Mouse (Mus musculus) heart, embryonic 15.5 days (tissue): ENCODE data around the gene Tmeff1. TPM values are rescaled to one million over a fixed set of nuclear protein-coding genes. Genes with fewer than 3 reads are reported as not detected.

Experiments used
- ATAC-seq: fragments of 200-750 bp; cut with Nextera tagmentation; replicated peaks from 2 replicates; pipeline ENCODE4 v1.8.0; 2017; ENCODE audit warnings: low read depth, moderate TSS enrichment; ENCODE audit not compliant: insufficient number of reproducible peaks, insufficient read depth, low FRiP score
- H3K27ac ChIP-seq: fragments of 300-500 bp; sonication (generic); 2 replicates; pipeline ENCODE4 v1.5.1; 2015; ENCODE audit warnings: mild to moderate bottlenecking, inconsistent platforms
- H3K27me3 ChIP-seq: fragments of 300-500 bp; sonication (generic); 2 replicates; pipeline ENCODE4 v1.6.1; 2015; ENCODE audit warnings: inconsistent platforms
- H3K36me3 ChIP-seq: fragments of 300-500 bp; sonication (generic); 2 replicates; pipeline ENCODE4 v1.6.1; 2015; ENCODE audit warnings: mild to moderate bottlenecking, inconsistent platforms
- H3K4me1 ChIP-seq: fragments of 300-500 bp; sonication (generic); replicated peaks from 2 replicates; pipeline ENCODE4 v1.6.1; 2015; ENCODE audit warnings: inconsistent platforms
- H3K4me2 ChIP-seq: fragments of 300-500 bp; sonication (generic); 2 replicates; pipeline ENCODE4 v1.6.1; 2015; ENCODE audit warnings: inconsistent platforms, mild to moderate bottlenecking, moderate library complexity
- H3K4me3 ChIP-seq: fragments of 300-500 bp; sonication (generic); 2 replicates; pipeline ENCODE4 v1.5.1; 2015; ENCODE audit warnings: mild to moderate bottlenecking, inconsistent platforms
- H3K9ac ChIP-seq: fragments of 300-500 bp; sonication (generic); 2 replicates; pipeline ENCODE4 v1.6.1; 2015; ENCODE audit warnings: mild to moderate bottlenecking, inconsistent platforms
- H3K9me3 ChIP-seq: fragments of 300-500 bp; sonication (generic); replicated peaks from 2 replicates; pipeline ENCODE4 v1.6.1; 2016; ENCODE audit warnings: inconsistent platforms
- WGBS: fragments of 180-500 bp; shearing (Covaris S2); methylation state at CpG from one replicate; pipeline ENCODE4 v1.1.7; 2015; ENCODE audit warnings: mixed read lengths; 5-methylcytosine and 5-hydroxymethylcytosine counted together
- polyA plus RNA-seq: library from polyadenylated mRNA; unstranded; fragments of >200 nt; fragmentation: Nextera tagmentation; extraction: Ambion mirVana; gene quantifications from 2 replicates; pipeline ENCODE4 v1.2.1, GENCODE M21; 2015

Tmeff1 gene
- 24.2 and 32.1 TPM in 2 replicates for polyA plus RNA-seq

GRCm38 (mm10) chr4:48584421-48585240, at the start of gene Tmeff1:
TSS of gene Tmeff1 (plus strand) at chr4:48585174.
- 0 out of 2 replicates have a peak, but pooled peaks cover 3% of the 10 kb centered on the region for H3K36me3 ChIP-seq
- H3K4me2 ChIP-seq = peak within 1 kb of the TSS; percentile 86
- H3K27ac ChIP-seq = peak within 1 kb of the TSS; percentile 89
- WGBS = 2% methylated on average over 47 of the region's 64 CpGs
- no peaks in the 10 kb centered on the region for H3K9me3 ChIP-seq
- peak; percentile 63 for ATAC-seq
- no peaks in the 10 kb centered on the region for H3K27me3 ChIP-seq
- peaks cover 17% of the 10 kb centered on the region for H3K4me1 ChIP-seq
- H3K4me3 ChIP-seq = peak within 1 kb of the TSS; percentile 91
- peak within 1 kb of the TSS; percentile 86 for H3K9ac ChIP-seq

- 77% methylated on average over 5 of the region's 5 CpGs for WGBS
- H3K36me3 ChIP-seq = no peaks in the 10 kb centered on the region
- no peak overlapping the region for H3K27ac ChIP-seq
- H3K4me2 ChIP-seq = no peak overlapping the region
- H3K27me3 ChIP-seq = no peaks in the 10 kb centered on the region
- no peaks in the 10 kb centered on the region for H3K9me3 ChIP-seq
- H3K4me1 ChIP-seq = peaks cover 4% of the 10 kb centered on the region; the same call in 1 of the 2 replicates
- ATAC-seq = no peak
- no peak overlapping the region for H3K9ac ChIP-seq
- no peak overlapping the region for H3K4me3 ChIP-seq
These were observed 48.7 kb upstream of the Tmeff1 start for GRCm38 (mm10) chr4:48536275-48536674.

GRCm38 (mm10) chr4:48537024-48537423, 48.0 kb upstream of the Tmeff1 start:
- 87% methylated on average over 5 of the region's 5 CpGs for WGBS
- Histone ChIP-seq H3K9me3 (no peaks in the 10 kb centered on the region), H3K4me2 (no peak overlapping the region), H3K36me3 (no peaks in the 10 kb centered on the region), H3K4me1 (peaks cover 11% of the 10 kb centered on the region), H3K27me3 (no peaks in the 10 kb centered on the region), H3K4me3 (no peak overlapping the region), H3K9ac (no peak overlapping the region), H3K27ac (no peak overlapping the region)
- ATAC-seq = no peak

GRCm38 (mm10) chr4:48538581-48538980, 46.4 kb upstream of the Tmeff1 start:
- Histone ChIP-seq H3K36me3 (no peaks in the 10 kb centered on the region), H3K27ac (no peak overlapping the region), H3K27me3 (no peaks in the 10 kb centered on the region), H3K4me2 (no peak overlapping the region), H3K4me1 (peaks cover 26% of the 10 kb centered on the region), H3K9ac (no peak overlapping the region), H3K9me3 (no peaks in the 10 kb centered on the region), H3K4me3 (no peak overlapping the region)
- 88% methylated on average over 2 of the region's 2 CpGs for WGBS
- no peak for ATAC-seq

- Histone ChIP-seq H3K9me3 (no peaks in the 10 kb centered on the region), H3K4me3 (peak within 1 kb of the TSS; percentile 83), H3K36me3 (no peaks in the 10 kb centered on the region), H3K9ac (peak within 1 kb of the TSS; percentile 94), H3K4me2 (peak within 1 kb of the TSS; percentile 88), H3K4me1 (peaks cover 39% of the 10 kb centered on the region), H3K27me3 (no peaks in the 10 kb centered on the region), H3K27ac (peak within 1 kb of the TSS; percentile 95)
- ATAC-seq = peak; percentile 75
- WGBS = under 1% methylated on average over 52 of the region's 86 CpGs
These were observed 45.0 kb upstream of the Tmeff1 start, which contains the start of gene Msantd3 for GRCm38 (mm10) chr4:48539841-48540575. TSS of gene Msantd3 (plus strand) at chr4:48539935.

GRCm38 (mm10) chr4:48540576-48541111, 44.3 kb upstream of the Tmeff1 start:
- Histone ChIP-seq H3K9me3 (no peaks in the 10 kb centered on the region), H3K36me3 (no peaks in the 10 kb centered on the region), H3K4me1 (peaks cover 45% of the 10 kb centered on the region), H3K9ac (peak overlapping the region; percentile 94), H3K4me2 (peak overlapping the region; percentile 88), H3K27me3 (no peaks in the 10 kb centered on the region), H3K4me3 (peak overlapping the region; percentile 83), H3K27ac (peak overlapping the region; percentile 95)
- 1% methylated on average over 34 of the region's 50 CpGs for WGBS
- ATAC-seq = peak; percentile 54

GRCm38 (mm10) chr4:48541526-48542250, 43.3 kb upstream of the Tmeff1 start:
- no peaks in the 10 kb centered on the region for H3K9me3 ChIP-seq
- no peaks in the 10 kb centered on the region for H3K36me3 ChIP-seq
- ATAC-seq = no peak
- peak overlapping the region; percentile 94 for H3K9ac ChIP-seq
- peak overlapping the region; percentile 88 for H3K4me2 ChIP-seq
- H3K27me3 ChIP-seq = no peaks in the 10 kb centered on the region
- peak overlapping the region; percentile 95 for H3K27ac ChIP-seq
- 9% methylated on average over 15 of the region's 15 CpGs for WGBS
- peak overlapping the region; percentile 83 for H3K4me3 ChIP-seq
- H3K4me1 ChIP-seq = peaks cover 55% of the 10 kb centered on the region

- Histone ChIP-seq H3K9me3 (no peaks in the 10 kb centered on the region), H3K4me3 (peak overlapping the region; percentile 83; the same call in 1 of the 2 replicates), H3K4me2 (peak overlapping the region; percentile 88), H3K27me3 (no peaks in the 10 kb centered on the region), H3K4me1 (peaks cover 61% of the 10 kb centered on the region), H3K36me3 (no peaks in the 10 kb centered on the region), H3K9ac (peak overlapping the region; percentile 94), H3K27ac (no peak overlapping the region)
- ATAC-seq = no peak
- 25% methylated on average over 5 of the region's 5 CpGs for WGBS
These were observed 42.6 kb upstream of the Tmeff1 start for GRCm38 (mm10) chr4:48542351-48542750.

GRCm38 (mm10) chr4:48543071-48543865, 41.7 kb upstream of the Tmeff1 start:
- Histone ChIP-seq H3K4me3 (no peak overlapping the region), H3K9me3 (no peaks in the 10 kb centered on the region), H3K9ac (no peak overlapping the region), H3K4me2 (no peak overlapping the region), H3K4me1 (peaks cover 62% of the 10 kb centered on the region), H3K36me3 (no peaks in the 10 kb centered on the region), H3K27ac (no peak overlapping the region), H3K27me3 (no peaks in the 10 kb centered on the region)
- WGBS = 55% methylated on average over 6 of the region's 6 CpGs
- no peak for ATAC-seq

- H3K9ac ChIP-seq = no peak overlapping the region
- WGBS = 70% methylated on average over 8 of the region's 8 CpGs
- no peak overlapping the region for H3K4me3 ChIP-seq
- H3K4me2 ChIP-seq = no peak overlapping the region
- H3K9me3 ChIP-seq = no peaks in the 10 kb centered on the region
- H3K36me3 ChIP-seq = no peaks in the 10 kb centered on the region
- H3K27ac ChIP-seq = no peak overlapping the region
- H3K27me3 ChIP-seq = no peaks in the 10 kb centered on the region
- H3K4me1 ChIP-seq = peaks cover 64% of the 10 kb centered on the region
- no peak for ATAC-seq
These were observed 40.8 kb upstream of the Tmeff1 start for GRCm38 (mm10) chr4:48544141-48544540.
